Mouse (Mus musculus): Measurements from ENCODE around the gene Psmb5. TPM values are rescaled to one million over a fixed set of nuclear protein-coding genes. Genes with fewer than 3 reads are reported as not detected.

Gene Psmb5
- polyA plus RNA-seq, 1 experiment from 2014 or later = 352 TPM

- 6% methylated on average over 4 of the region's 4 CpGs for WGBS
- Histone ChIP-seq H3K9me3 (ENCODE audit: control insufficient read depth, low read length) (no peaks in the 10 kb centered on the region), H3K4me2 (ENCODE audit: low read depth, low read length) (peak overlapping the region; percentile 82), H3K27me3 (ENCODE audit: control insufficient read depth, insufficient read depth, low read depth, low read length) (no peaks in the 10 kb centered on the region), H3K27ac (ENCODE audit: low read length) (peak overlapping the region; percentile 91), H3K4me1 (replicated peaks; ENCODE audit: control insufficient read depth, insufficient read depth, low read length) (peaks cover 36% of the 10 kb centered on the region), H3K4me3 (ENCODE audit: low read length) (peak overlapping the region; percentile 94), H3K36me3 (ENCODE audit: control insufficient read depth, insufficient read depth, low read length) (peaks cover 16% of the 10 kb centered on the region), H3K9ac (ENCODE audit: low read length) (peak overlapping the region; percentile 98)
- 0 out of 2 replicates have a peak, but pooled peaks have one; percentile 0 for ATAC-seq (ENCODE audit: low read depth)
These were observed 43.6 kb downstream of the Psmb5 start for GRCm38 (mm10) chr14:54574253-54574652.

- Histone ChIP-seq H3K4me1 (replicated peaks; ENCODE audit: control insufficient read depth, insufficient read depth, low read length) (peaks cover 28% of the 10 kb centered on the region), H3K4me3 (ENCODE audit: low read length) (peak overlapping the region; percentile 94), H3K9ac (ENCODE audit: low read length) (peak overlapping the region; percentile 98), H3K9me3 (ENCODE audit: control insufficient read depth, low read length) (no peaks in the 10 kb centered on the region), H3K4me2 (ENCODE audit: low read depth, low read length) (peak overlapping the region; percentile 82), H3K36me3 (ENCODE audit: control insufficient read depth, insufficient read depth, low read length) (peaks cover 25% of the 10 kb centered on the region), H3K27me3 (ENCODE audit: control insufficient read depth, insufficient read depth, low read depth, low read length) (no peaks in the 10 kb centered on the region), H3K27ac (ENCODE audit: low read length) (peak overlapping the region; percentile 91)
- 13% methylated on average over 14 of the region's 14 CpGs for WGBS
- peak; percentile 37 for ATAC-seq (ENCODE audit: low read depth)
These were observed 44.8 kb downstream of the Psmb5 start for GRCm38 (mm10) chr14:54572790-54573736.

- peak overlapping the region; percentile 48; the same call in 1 of the 2 replicates for H3K9ac ChIP-seq (ENCODE audit: low read length)
- H3K9me3 ChIP-seq (ENCODE audit: control insufficient read depth, low read length) = no peaks in the 10 kb centered on the region
- H3K27me3 ChIP-seq (ENCODE audit: control insufficient read depth, insufficient read depth, low read depth, low read length) = no peaks in the 10 kb centered on the region
- peak overlapping the region; percentile 91 for H3K27ac ChIP-seq (ENCODE audit: low read length)
- H3K4me2 ChIP-seq (ENCODE audit: low read depth, low read length) = peak overlapping the region; percentile 82
- H3K36me3 ChIP-seq (ENCODE audit: control insufficient read depth, insufficient read depth, low read length) = peaks cover 29% of the 10 kb centered on the region
- 49% methylated on average over 4 of the region's 4 CpGs for WGBS
- no peak overlapping the region for H3K4me3 ChIP-seq (ENCODE audit: low read length)
- no peak for ATAC-seq (ENCODE audit: low read depth)
- peaks cover 28% of the 10 kb centered on the region for H3K4me1 ChIP-seq (replicated peaks; ENCODE audit: control insufficient read depth, insufficient read depth, low read length)
These were observed 45.7 kb downstream of the Psmb5 start for GRCm38 (mm10) chr14:54572122-54572521.

GRCm38 (mm10) chr14:54569451-54570392 is 48.1 kb downstream of the Psmb5 start:
- Histone ChIP-seq H3K4me3 (ENCODE audit: low read length) (no peak overlapping the region), H3K27me3 (ENCODE audit: control insufficient read depth, insufficient read depth, low read depth, low read length) (no peaks in the 10 kb centered on the region), H3K9me3 (ENCODE audit: control insufficient read depth, low read length) (no peaks in the 10 kb centered on the region), H3K36me3 (ENCODE audit: control insufficient read depth, insufficient read depth, low read length) (peaks cover 30% of the 10 kb centered on the region), H3K9ac (ENCODE audit: low read length) (no peak overlapping the region), H3K4me2 (ENCODE audit: low read depth, low read length) (no peak overlapping the region), H3K4me1 (replicated peaks; ENCODE audit: control insufficient read depth, insufficient read depth, low read length) (peaks cover 23% of the 10 kb centered on the region), H3K27ac (ENCODE audit: low read length) (peak overlapping the region; percentile 10; the same call in 1 of the 2 replicates)
- no peak for ATAC-seq (ENCODE audit: low read depth)
- 55% methylated on average over 17 of the region's 17 CpGs for WGBS

GRCm38 (mm10) chr14:54568694-54569414 is 49.0 kb downstream of the Psmb5 start:
- Histone ChIP-seq H3K4me3 (ENCODE audit: low read length) (no peak overlapping the region), H3K9me3 (ENCODE audit: control insufficient read depth, low read length) (no peaks in the 10 kb centered on the region), H3K27ac (ENCODE audit: low read length) (peak overlapping the region; percentile 10; the same call in 1 of the 2 replicates), H3K4me2 (ENCODE audit: low read depth, low read length) (no peak overlapping the region), H3K36me3 (ENCODE audit: control insufficient read depth, insufficient read depth, low read length) (peaks cover 30% of the 10 kb centered on the region), H3K9ac (ENCODE audit: low read length) (no peak overlapping the region), H3K4me1 (replicated peaks; ENCODE audit: control insufficient read depth, insufficient read depth, low read length) (peaks cover 14% of the 10 kb centered on the region), H3K27me3 (ENCODE audit: control insufficient read depth, insufficient read depth, low read depth, low read length) (no peaks in the 10 kb centered on the region)
- 71% methylated on average over 15 of the region's 15 CpGs for WGBS
- ATAC-seq (ENCODE audit: low read depth) = peak; percentile 20; the same call in 1 of the 2 replicates

MicroRNAs encoded within 50 kb of the gene (microRNA counts, 519-probe panel; counts per million panel counts)
- not detected for microRNA mmu-miR-686

Small RNAs within 50 kb of the gene (microRNA-seq; reads per million reads assigned to microRNA genes)
- gene Mir686 = not detected
- gene Mir6948 = not detected

Other genes with a start within 250 kb of the Psmb5 start
- 14.2 and 17.0 TPM in 2 replicates for gene Slc7a7, start 200.2 kb downstream of the Psmb5 start, polyA plus RNA-seq (2015; fragmentation: Nextera tagmentation; extraction: Ambion mirVana)
- 258 and 287 TPM in 2 replicates for gene Mrpl52, start 191.1 kb downstream of the Psmb5 start, polyA plus RNA-seq (2015; fragmentation: Nextera tagmentation; extraction: Ambion mirVana)
- gene Mmp14, start 186.4 kb downstream of the Psmb5 start, polyA plus RNA-seq (2015; fragmentation: Nextera tagmentation; extraction: Ambion mirVana) = 176 and 183 TPM in 2 replicates
- gene Lrp10, start 153.9 kb downstream of the Psmb5 start, polyA plus RNA-seq (2015; fragmentation: Nextera tagmentation; extraction: Ambion mirVana) = 61.9 and 64.2 TPM in 2 replicates
- gene Rem2, start 141.9 kb downstream of the Psmb5 start, polyA plus RNA-seq (2015; fragmentation: Nextera tagmentation; extraction: Ambion mirVana) = 19.6 and 22.4 TPM in 2 replicates
- 73.5 and 77.6 TPM in 2 replicates for gene Prmt5, start 100.5 kb downstream of the Psmb5 start, polyA plus RNA-seq (2015; fragmentation: Nextera tagmentation; extraction: Ambion mirVana)
- gene Haus4, start 63.4 kb downstream of the Psmb5 start, polyA plus RNA-seq (2015; fragmentation: Nextera tagmentation; extraction: Ambion mirVana) = 52.3 and 57.1 TPM in 2 replicates
- gene Ajuba, start 40.5 kb downstream of the Psmb5 start, polyA plus RNA-seq (2015; fragmentation: Nextera tagmentation; extraction: Ambion mirVana) = 41.1 and 41.2 TPM in 2 replicates
- 11.6 and 12.7 TPM in 2 replicates for gene 4931414P19Rik, start 12.0 kb downstream of the Psmb5 start, polyA plus RNA-seq (2015; fragmentation: Nextera tagmentation; extraction: Ambion mirVana)
- gene Psmb11, start 3.4 kb upstream of the Psmb5 start, polyA plus RNA-seq (2015; fragmentation: Nextera tagmentation; extraction: Ambion mirVana) = 1.2 and 4.3 TPM in 2 replicates
- not detected in 2 replicates for gene Gm17606, start 22.9 kb upstream of the Psmb5 start, polyA plus RNA-seq (2015; fragmentation: Nextera tagmentation; extraction: Ambion mirVana)
- gene Cdh24, start 23.3 kb upstream of the Psmb5 start, polyA plus RNA-seq (2015; fragmentation: Nextera tagmentation; extraction: Ambion mirVana) = 2.1 and 2.8 TPM in 2 replicates
- gene 1700123O20Rik, start 68.2 kb upstream of the Psmb5 start, polyA plus RNA-seq (2015; fragmentation: Nextera tagmentation; extraction: Ambion mirVana) = 73.4 and 78.9 TPM in 2 replicates
- 106 and 116 TPM in 2 replicates for gene Acin1, start 68.9 kb upstream of the Psmb5 start, polyA plus RNA-seq (2015; fragmentation: Nextera tagmentation; extraction: Ambion mirVana)
- 0.11 and 0.19 TPM in 2 replicates for gene Gm29776, start 80.8 kb upstream of the Psmb5 start, polyA plus RNA-seq (2015; fragmentation: Nextera tagmentation; extraction: Ambion mirVana)
- gene Cebpe, start 94.2 kb upstream of the Psmb5 start, polyA plus RNA-seq (2015; fragmentation: Nextera tagmentation; extraction: Ambion mirVana) = 0.28 TPM in 1 of 2 replicates, not detected in the other
- gene Slc7a8, start 163.9 kb upstream of the Psmb5 start, polyA plus RNA-seq (2015; fragmentation: Nextera tagmentation; extraction: Ambion mirVana) = 1.9 and 2.0 TPM in 2 replicates
- gene Rnf212b, start 196.1 kb upstream of the Psmb5 start, polyA plus RNA-seq (2015; fragmentation: Nextera tagmentation; extraction: Ambion mirVana) = not detected in 2 replicates

All from lung, embryonic 16.5 days (tissue).